Mouse (Mus musculus) myocyte (in vitro differentiated cells): ENCODE results near the gene Pdcl2. TPM values are rescaled to one million over a fixed set of nuclear protein-coding genes. Genes with fewer than 3 reads are reported as not detected.

ENCODE experiments used
- H3K27me3 ChIP-seq: one replicate; pipeline ENCODE4 v1.6.1; 2011; ENCODE audit not compliant: control insufficient read depth, insufficient read depth, insufficient read length
- H3K36me3 ChIP-seq: one replicate; pipeline ENCODE4 v1.6.1; 2011; ENCODE audit not compliant: control insufficient read depth, insufficient read depth
- H3K4me2 ChIP-seq: one replicate; pipeline ENCODE4 v1.6.1; 2011; ENCODE audit warnings: low read depth, control low read depth
- H3K4me3 ChIP-seq: one replicate; pipeline ENCODE4 v1.5.1; 2011; ENCODE audit warnings: mild to moderate bottlenecking, control low read depth, moderate library complexity
- H3K79me2 ChIP-seq: one replicate; pipeline ENCODE4 v1.6.1; 2011; ENCODE audit not compliant: control insufficient read depth, insufficient read depth
- H3ac ChIP-seq: one replicate; pipeline ENCODE4 v1.6.1; 2011; ENCODE audit not compliant: control insufficient read depth, insufficient read length
- CEBPB ChIP-seq: IDR thresholded peaks from 2 replicates; pipeline ENCODE4 v1.6.1; 2011; ENCODE audit warnings: mild to moderate bottlenecking, moderate library complexity; ENCODE audit not compliant: poor library complexity, insufficient read depth, severe bottlenecking
- E2F4 ChIP-seq: IDR thresholded peaks from one replicate; pipeline ENCODE4 v1.6.1; 2011; ENCODE audit warnings: mild to moderate bottlenecking, control low read depth, moderate library complexity; ENCODE audit not compliant: insufficient read depth
- MAX ChIP-seq: IDR thresholded peaks from one replicate; pipeline ENCODE4 v1.6.1; 2011; ENCODE audit warnings: low read depth, mild to moderate bottlenecking, control low read depth
- MYOD1 ChIP-seq, 3 experiments: IDR thresholded peaks; one replicate each; pipeline ENCODE4 v1.6.1; 2011; ENCODE audit warnings: control low read depth in 2 of 3, low read depth in 2 of 3, mild to moderate bottlenecking in 2 of 3, moderate library complexity in 1 of 3; ENCODE audit not compliant: insufficient read length in 2 of 3, control insufficient read depth in 1 of 3
- MYOG ChIP-seq, 3 experiments: IDR thresholded peaks; one replicate each; pipeline ENCODE4 v1.6.1; 2011; ENCODE audit warnings: control low read depth in 2 of 3, low read depth in 2 of 3, mild to moderate bottlenecking in 2 of 3; ENCODE audit not compliant: insufficient read length in 2 of 3, control insufficient read depth in 1 of 3, insufficient read depth in 1 of 3
- POLR2A ChIP-seq: IDR thresholded peaks from one replicate; pipeline ENCODE4 v1.6.1; 2011; ENCODE audit warnings: low read depth, mild to moderate bottlenecking, control low read depth, moderate library complexity; ENCODE audit not compliant: insufficient read length
- POLR2AphosphoS2 ChIP-seq: IDR thresholded peaks from one replicate; pipeline ENCODE4 v1.6.1; 2011; ENCODE audit warnings: low read depth, control low read depth; ENCODE audit not compliant: insufficient read length
- REST ChIP-seq: IDR thresholded peaks from one replicate; pipeline ENCODE4 v1.6.1; 2011; ENCODE audit warnings: mild to moderate bottlenecking, control low read depth, moderate library complexity; ENCODE audit not compliant: insufficient read depth, insufficient read length
- SRF ChIP-seq: IDR thresholded peaks from one replicate; pipeline ENCODE4 v1.6.1; 2011; ENCODE audit warnings: low read depth; ENCODE audit not compliant: control insufficient read depth, insufficient read length
- TCF12 ChIP-seq: IDR thresholded peaks from one replicate; pipeline ENCODE4 v1.6.1; 2011; ENCODE audit warnings: mild to moderate bottlenecking, control low read depth; ENCODE audit not compliant: poor library complexity, insufficient read depth, severe bottlenecking
- TCF3 ChIP-seq: IDR thresholded peaks from one replicate; pipeline ENCODE4 v1.6.1; 2011; ENCODE audit warnings: low read depth, control low read depth; ENCODE audit not compliant: insufficient read length
- USF1 ChIP-seq: IDR thresholded peaks from one replicate; pipeline ENCODE4 v1.6.1; 2011; ENCODE audit warnings: low read depth, mild to moderate bottlenecking, control low read depth, moderate library complexity
- polyA plus RNA-seq: library from polyadenylated mRNA; unstranded; fragments of >200 nt; fragmentation: generic; extraction: Trizol; gene quantifications from one replicate; pipeline ENCODE4 v1.2.1, GENCODE M21; 2012; ENCODE audit warnings: missing spikeins

Pdcl2 gene
- polyA plus RNA-seq, 1 experiment: not detected

GRCm38 (mm10) chr5:76303745-76304451 is 27.1 kb downstream of the Pdcl2 start:
- H3ac ChIP-seq: peak overlapping the region; percentile 98
- peaks cover 46% of the 10 kb centered on the region for H3K79me2 ChIP-seq
- peak overlapping the region; percentile 90 for H3K4me2 ChIP-seq
- no peaks in the 10 kb centered on the region for H3K36me3 ChIP-seq
- H3K27me3 ChIP-seq: no peaks in the 10 kb centered on the region
- peak overlapping the region; percentile 65 for H3K4me3 ChIP-seq
- TF ChIP-seq POLR2A (peak; percentile 39), REST (no peak), TCF12 (no peak)

- TF ChIP-seq REST: no peak
- TF ChIP-seq MYOG (IDR thresholded peaks at IDR 0.05; ENCODE audit: control insufficient read depth in 1 of 3, insufficient read depth in 1 of 3, insufficient read length in 2 of 3, low read depth in 2 of 3): no peak
- TF ChIP-seq POLR2AphosphoS2: no peak
- no peak for TF ChIP-seq TCF12
- no peak for TF ChIP-seq MYOD1 (IDR thresholded peaks at IDR 0.05; ENCODE audit: control insufficient read depth in 1 of 3, insufficient read length in 2 of 3, low read depth in 2 of 3)
- no peak for TF ChIP-seq POLR2A
- TF ChIP-seq SRF: no peak
- no peak for TF ChIP-seq MAX
- no peak for TF ChIP-seq TCF3
- no peak for TF ChIP-seq E2F4
- TF ChIP-seq USF1: no peak
- TF ChIP-seq CEBPB: no peak
- no peaks in the 10 kb centered on the region for H3K27me3 ChIP-seq
- no peaks in the 10 kb centered on the region for H3K36me3 ChIP-seq
- peak overlapping the region; percentile 98 for H3ac ChIP-seq
- peaks cover 52% of the 10 kb centered on the region for H3K79me2 ChIP-seq
- peak overlapping the region; percentile 65 for H3K4me3 ChIP-seq
- H3K4me2 ChIP-seq: peak overlapping the region; percentile 90
These were observed 27.6 kb downstream of the Pdcl2 start for GRCm38 (mm10) chr5:76303379-76303744.

GRCm38 (mm10) chr5:76302009-76302408 is 28.9 kb downstream of the Pdcl2 start:
- Histone ChIP-seq H3K27me3 (no peaks in the 10 kb centered on the region), H3K79me2 (peaks cover 65% of the 10 kb centered on the region), H3K4me3 (no peak overlapping the region), H3ac (no peak overlapping the region), H3K4me2 (no peak overlapping the region), H3K36me3 (no peaks in the 10 kb centered on the region)
- TF ChIP-seq MAX: no peak
- TF ChIP-seq REST: no peak
- TF ChIP-seq SRF: no peak
- no peak for TF ChIP-seq POLR2A
- no peak for TF ChIP-seq TCF3
- no peak for TF ChIP-seq CEBPB
- no peak for TF ChIP-seq POLR2AphosphoS2
- TF ChIP-seq MYOD1 (IDR thresholded peaks at IDR 0.05; ENCODE audit: control insufficient read depth in 1 of 3, insufficient read length in 2 of 3, low read depth in 2 of 3): no peak
- no peak for TF ChIP-seq E2F4
- TF ChIP-seq MYOG (IDR thresholded peaks at IDR 0.05; ENCODE audit: control insufficient read depth in 1 of 3, insufficient read depth in 1 of 3, insufficient read length in 2 of 3, low read depth in 2 of 3): no peak
- TF ChIP-seq TCF12: no peak
- no peak for TF ChIP-seq USF1

- no peak for TF ChIP-seq MAX
- no peak for TF ChIP-seq POLR2A
- TF ChIP-seq MYOG (IDR thresholded peaks at IDR 0.05; ENCODE audit: control insufficient read depth in 1 of 3, insufficient read depth in 1 of 3, insufficient read length in 2 of 3, low read depth in 2 of 3): no peak
- TF ChIP-seq TCF3: no peak
- Histone ChIP-seq H3K79me2 (peaks cover 93% of the 10 kb centered on the region), H3ac (no peak overlapping the region), H3K27me3 (no peaks in the 10 kb centered on the region), H3K4me2 (no peak overlapping the region), H3K4me3 (no peak overlapping the region), H3K36me3 (no peaks in the 10 kb centered on the region)
These were observed 41.7 kb downstream of the Pdcl2 start for GRCm38 (mm10) chr5:76289234-76289691.

- no peaks in the 10 kb centered on the region for H3K27me3 ChIP-seq
- TF ChIP-seq MYOD1 (IDR thresholded peaks at IDR 0.05; ENCODE audit: control insufficient read depth in 1 of 3, insufficient read length in 2 of 3, low read depth in 2 of 3) (no peak), POLR2AphosphoS2 (no peak), TCF3 (no peak), MAX (no peak), CEBPB (no peak), POLR2A (no peak), MYOG (IDR thresholded peaks at IDR 0.05; ENCODE audit: control insufficient read depth in 1 of 3, insufficient read depth in 1 of 3, insufficient read length in 2 of 3, low read depth in 2 of 3) (no peak), E2F4 (no peak), REST (no peak), USF1 (no peak), TCF12 (no peak), SRF (no peak)
- peaks cover 91% of the 10 kb centered on the region for H3K79me2 ChIP-seq
- H3ac ChIP-seq: no peak overlapping the region
- no peaks in the 10 kb centered on the region for H3K36me3 ChIP-seq
- no peak overlapping the region for H3K4me2 ChIP-seq
- H3K4me3 ChIP-seq: no peak overlapping the region
These were observed 42.7 kb downstream of the Pdcl2 start for GRCm38 (mm10) chr5:76288256-76288655.
